Mouse (Mus musculus) 3T3-L1 (cell line): Measurements from ENCODE around the gene Egln1.

Experiments used
- DNase-seq: peaks from one replicate; pipeline ENCODE4 v3.0.0-alpha.2; 2015; ENCODE audit warnings: low read depth, low spot score

Gene Egln1

GRCm38 (mm10) chr8:124903198-124903597 is 45.9 kb downstream of the Egln1 start:
- DNase-seq = no peak

GRCm38 (mm10) chr8:124898251-124898905 is 50.7 kb downstream of the Egln1 start:
- DNase-seq = peak; percentile 57

- peak; percentile 91 for DNase-seq
Observed at GRCm38 (mm10) chr8:124897386-124898250, 51.5 kb downstream of the Egln1 start, which contains the start of the genes Exoc8 and Sprtn. Exoc8 (minus strand) TSS chr8:124897705. Sprtn (plus strand) TSS chr8:124897886.

- peak; percentile 71 for DNase-seq
Observed at GRCm38 (mm10) chr8:124896632-124897385, 52.3 kb downstream of the Egln1 start.

GRCm38 (mm10) chr8:124896010-124896631 is 53.0 kb downstream of the Egln1 start:
- no peak for DNase-seq

GRCm38 (mm10) chr8:124892596-124892995 is 56.5 kb downstream of the Egln1 start:
- DNase-seq = peak; percentile 60

GRCm38 (mm10) chr8:124888385-124888784 is 60.7 kb downstream of the Egln1 start:
- DNase-seq = peak; percentile 13

GRCm38 (mm10) chr8:124878946-124879526 is 70.1 kb downstream of the Egln1 start:
- DNase-seq = no peak

- no peak for DNase-seq
Observed at GRCm38 (mm10) chr8:124878141-124878540, 71.0 kb downstream of the Egln1 start.

GRCm38 (mm10) chr8:124872690-124873089 is 76.4 kb downstream of the Egln1 start:
- DNase-seq = no peak

- DNase-seq = no peak
Observed at GRCm38 (mm10) chr8:124872081-124872480, 77.0 kb downstream of the Egln1 start.

- DNase-seq = no peak
Observed at GRCm38 (mm10) chr8:124871474-124871873, 77.7 kb downstream of the Egln1 start.

GRCm38 (mm10) chr8:124869708-124870107 is 79.4 kb downstream of the Egln1 start:
- no peak for DNase-seq

- DNase-seq = no peak
Observed at GRCm38 (mm10) chr8:124867126-124867525, 82.0 kb downstream of the Egln1 start.

GRCm38 (mm10) chr8:124866669-124867068 is 82.5 kb downstream of the Egln1 start:
- no peak for DNase-seq

- no peak for DNase-seq
Observed at GRCm38 (mm10) chr8:124863729-124864128, 85.4 kb downstream of the Egln1 start.

GRCm38 (mm10) chr8:124863163-124863677 is 85.9 kb downstream of the Egln1 start:
- no peak for DNase-seq

- peak; percentile 87 for DNase-seq
Observed at GRCm38 (mm10) chr8:124862321-124863162, 86.6 kb downstream of the Egln1 start, which contains the start of the genes Gnpat and 2810004N23Rik. Gnpat (plus strand) TSS chr8:124863033. 2810004N23Rik (minus strand) TSS chr8:124863120.

GRCm38 (mm10) chr8:124860188-124860587 is 88.9 kb downstream of the Egln1 start:
- DNase-seq = no peak

- peak; percentile 43 for DNase-seq
Observed at GRCm38 (mm10) chr8:124859466-124859865, 89.7 kb downstream of the Egln1 start.
